Mouse (Mus musculus): Measurements from ENCODE around the gene 9530077C05Rik. TPM values are rescaled to one million over a fixed set of nuclear protein-coding genes. Genes with fewer than 3 reads are reported as not detected.

The 9530077C05Rik gene
- polyA plus RNA-seq, 1 experiment: not detected

DNA sequence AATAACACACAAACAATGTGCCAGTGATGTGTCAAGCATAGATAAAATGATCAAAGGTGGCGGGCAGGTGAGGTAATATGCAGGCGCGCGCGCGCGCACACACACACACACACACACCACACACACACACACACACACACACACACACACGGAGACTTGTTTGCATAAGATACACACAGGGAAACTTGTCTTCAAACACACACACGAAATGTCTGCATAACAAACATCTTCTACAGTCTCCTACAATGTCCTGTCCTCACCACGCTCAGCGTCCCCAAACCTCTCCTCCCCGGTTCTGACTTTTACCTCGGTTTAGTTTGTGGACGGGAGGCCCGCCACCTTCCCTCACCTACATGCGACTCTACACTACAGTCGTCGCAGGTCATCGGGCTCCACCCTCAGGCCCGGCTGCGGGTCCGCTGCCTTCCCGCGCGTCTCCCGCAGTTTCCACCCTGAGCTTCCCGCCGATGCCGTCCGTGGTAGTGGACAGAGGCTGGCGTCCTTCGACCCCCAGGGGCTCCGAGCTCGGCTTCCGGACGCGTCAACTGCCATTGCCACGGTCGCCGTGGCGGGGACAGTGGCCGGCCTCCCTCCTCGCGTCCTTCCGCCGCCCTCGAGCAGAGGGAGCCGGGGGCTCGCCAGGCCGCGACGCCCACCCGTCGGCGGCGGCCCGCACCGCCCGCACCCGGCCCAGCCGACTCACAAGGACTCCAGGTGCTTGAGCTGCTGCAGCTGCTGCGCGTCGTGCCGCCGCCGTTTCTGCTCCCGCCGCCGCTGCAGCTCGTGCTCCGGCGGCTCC, 56.3 kb downstream of the 9530077C05Rik start:
- H3K27ac ChIP-seq (ENCODE audit: insufficient read depth, low read depth, low read length): peak overlapping the region; percentile 77
- TF ChIP-seq POLR2A (IDR thresholded peaks at IDR 0.05; ENCODE audit: insufficient read depth, low read depth, low read length): no peak
- H3K4me3 ChIP-seq (ENCODE audit: insufficient read depth, low read depth, low read length): peak overlapping the region; percentile 98
- under 1% methylated on average over 73 of the region's 73 CpGs for WGBS
- no peaks in the 10 kb centered on the region for H3K4me1 ChIP-seq (ENCODE audit: control insufficient read depth, insufficient read depth, low read length)

DNA sequence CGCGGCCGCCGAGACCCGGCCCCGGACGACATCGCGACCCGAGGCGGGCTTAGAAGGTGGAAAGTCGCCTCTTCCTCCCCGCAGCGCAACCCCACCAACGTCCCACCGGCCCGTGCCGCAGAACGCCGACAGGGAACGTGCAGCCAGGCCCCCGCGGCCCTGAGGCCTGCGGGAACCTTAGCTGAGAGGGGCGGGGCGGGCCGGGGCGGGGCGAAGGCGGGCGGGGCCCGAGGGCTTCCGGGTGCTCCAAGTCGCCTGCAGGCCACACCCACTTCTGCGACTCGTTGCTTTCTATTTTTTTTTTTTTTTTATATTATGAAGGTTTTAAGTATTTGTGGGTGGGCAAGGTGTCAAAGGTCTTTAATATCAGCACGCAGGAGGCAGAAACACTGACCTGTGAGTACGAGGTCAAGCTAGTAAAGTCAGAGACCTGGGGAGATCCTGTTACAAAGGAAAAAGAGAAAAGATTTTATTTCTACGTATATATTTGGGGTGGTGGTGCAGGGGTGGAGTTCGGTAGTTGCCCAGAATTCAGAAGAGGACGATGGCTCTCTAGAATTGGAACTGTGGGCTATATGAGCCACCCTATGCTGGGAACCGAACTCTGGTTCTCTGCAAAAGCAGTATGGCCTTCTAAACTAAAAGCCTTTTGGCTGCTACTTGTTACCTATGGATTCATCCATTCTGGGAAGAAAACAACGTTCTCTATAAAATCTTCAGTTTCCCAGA, 57.0 kb downstream of the 9530077C05Rik start:
- 2% methylated on average over 42 of the region's 43 CpGs for WGBS
- peak overlapping the region; percentile 98 for H3K4me3 ChIP-seq (ENCODE audit: insufficient read depth, low read depth, low read length)
- TF ChIP-seq POLR2A (IDR thresholded peaks at IDR 0.05; ENCODE audit: insufficient read depth, low read depth, low read length) (peak; percentile 81), CTCF (IDR thresholded peaks at IDR 0.05; ENCODE audit: insufficient read depth, low read depth, low read length) (no peak)
- H3K27ac ChIP-seq (ENCODE audit: insufficient read depth, low read depth, low read length): peak overlapping the region; percentile 77
- H3K4me1 ChIP-seq (ENCODE audit: control insufficient read depth, insufficient read depth, low read length): no peaks in the 10 kb centered on the region

DNA sequence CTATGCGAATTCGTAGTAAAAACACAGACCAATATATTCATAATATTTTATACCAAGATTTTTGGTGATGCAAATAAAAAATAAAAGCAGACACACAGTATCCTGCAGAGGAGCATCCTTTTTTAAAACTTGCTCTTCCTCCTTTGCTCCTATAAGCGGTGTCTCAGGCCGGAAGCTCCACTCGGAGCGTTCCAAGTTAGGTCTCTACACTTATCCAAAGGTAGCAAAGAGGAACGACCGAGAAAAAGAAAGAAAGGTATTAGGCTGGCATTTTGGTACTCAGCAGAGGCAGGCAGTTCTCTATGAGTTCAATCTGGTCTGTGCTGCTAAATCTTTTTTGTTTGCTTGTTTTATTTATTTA, 57.6 kb downstream of the 9530077C05Rik start:
- Histone ChIP-seq H3K4me1 (ENCODE audit: control insufficient read depth, insufficient read depth, low read length) (no peaks in the 10 kb centered on the region), H3K4me3 (ENCODE audit: insufficient read depth, low read depth, low read length) (no peak overlapping the region), H3K27ac (ENCODE audit: insufficient read depth, low read depth, low read length) (no peak overlapping the region)
- no peak for TF ChIP-seq CTCF (IDR thresholded peaks at IDR 0.05; ENCODE audit: insufficient read depth, low read depth, low read length)
- no peak for TF ChIP-seq POLR2A (IDR thresholded peaks at IDR 0.05; ENCODE audit: insufficient read depth, low read depth, low read length)
- WGBS: 86% methylated on average over 8 of the region's 8 CpGs

DNA sequence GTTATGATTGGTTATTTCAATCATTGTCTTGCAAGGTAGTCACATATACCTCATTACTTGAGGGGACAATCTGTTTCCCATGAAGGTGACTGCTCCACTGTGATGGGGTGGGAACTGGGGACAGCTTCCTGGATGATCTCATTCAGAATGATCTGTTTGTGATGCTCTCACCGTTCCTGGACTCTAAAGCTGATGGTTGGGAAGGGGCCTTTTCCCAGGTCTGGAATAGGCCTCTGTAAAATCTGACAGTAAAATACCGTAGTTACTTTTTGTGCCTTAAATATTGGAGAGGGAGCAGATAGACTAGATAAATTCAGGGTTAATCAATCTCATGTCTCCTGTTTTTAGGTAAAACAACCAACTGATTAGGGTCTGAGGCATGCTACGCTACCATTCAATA, 58.3 kb downstream of the 9530077C05Rik start, which contains the start of gene Rp9:
TSS of gene Rp9 (minus strand) at position 101 of the 400 bp plus-strand sequence.
- no peaks in the 10 kb centered on the region for H3K4me1 ChIP-seq (ENCODE audit: control insufficient read depth, insufficient read depth, low read length)
- no peak for TF ChIP-seq CTCF (IDR thresholded peaks at IDR 0.05; ENCODE audit: insufficient read depth, low read depth, low read length)
- no peak for TF ChIP-seq POLR2A (IDR thresholded peaks at IDR 0.05; ENCODE audit: insufficient read depth, low read depth, low read length)
- H3K27ac ChIP-seq (ENCODE audit: insufficient read depth, low read depth, low read length): no peak within 1 kb of the TSS
- 90% methylated on average over 3 of the region's 3 CpGs for WGBS
- H3K4me3 ChIP-seq (ENCODE audit: insufficient read depth, low read depth, low read length): no peak within 1 kb of the TSS

DNA sequence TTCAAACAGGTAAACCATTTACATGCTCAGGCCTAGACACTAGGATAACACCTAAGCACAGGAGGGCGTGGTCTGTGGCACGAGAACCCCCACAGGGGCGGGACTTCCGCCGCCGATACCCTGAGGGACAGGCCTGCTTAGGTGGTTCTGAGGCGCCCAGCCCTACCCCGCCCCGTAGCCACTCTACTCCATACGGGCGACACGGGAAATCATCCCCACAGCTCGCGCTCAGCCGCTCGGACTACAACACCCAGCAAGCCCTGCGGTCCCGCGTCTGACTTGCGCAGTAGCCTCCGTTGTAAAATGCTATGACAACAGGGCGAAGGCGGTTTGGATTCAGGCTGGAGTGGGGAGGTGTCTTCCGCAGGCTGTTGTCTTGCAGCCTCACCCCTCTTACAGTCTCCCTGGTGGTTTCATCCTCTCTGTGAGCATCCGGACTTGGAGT, 64.1 kb downstream of the 9530077C05Rik start, which contains the start of gene Bbs9:
TSS of gene Bbs9 (plus strand) at position 292 of the 445 bp plus-strand sequence.
- no peak within 1 kb of the TSS for H3K27ac ChIP-seq (ENCODE audit: insufficient read depth, low read depth, low read length)
- 1% methylated on average over 25 of the region's 25 CpGs for WGBS
- TF ChIP-seq POLR2A (IDR thresholded peaks at IDR 0.05; ENCODE audit: insufficient read depth, low read depth, low read length) (peak; percentile 52; the same call in 1 of the 2 replicates), CTCF (IDR thresholded peaks at IDR 0.05; ENCODE audit: insufficient read depth, low read depth, low read length) (no peak)

DNA sequence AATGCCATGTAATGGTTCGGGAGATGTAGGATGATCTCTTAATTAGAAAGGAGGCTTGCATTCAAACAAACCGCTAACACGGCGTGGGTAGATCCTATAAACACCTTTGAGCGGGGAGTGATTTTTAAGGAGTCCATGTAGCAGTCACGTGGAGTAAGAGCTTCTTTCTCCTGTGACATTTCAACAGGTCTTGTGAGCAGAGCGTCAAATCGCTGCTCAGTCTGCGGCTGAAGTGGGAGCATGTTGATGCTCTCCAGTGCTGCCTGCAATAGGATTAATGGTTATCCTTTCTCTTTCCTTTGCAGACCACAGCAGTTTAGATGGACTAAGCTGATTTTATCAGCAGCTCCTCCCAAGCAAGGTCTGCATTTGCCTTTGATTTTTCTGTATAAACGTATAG, 65.0 kb downstream of the 9530077C05Rik start:
- H3K4me3 ChIP-seq (ENCODE audit: insufficient read depth, low read depth, low read length): peak overlapping the region; percentile 61
- WGBS: 4% methylated on average over 10 of the region's 10 CpGs
- no peak overlapping the region for H3K27ac ChIP-seq (ENCODE audit: insufficient read depth, low read depth, low read length)
- TF ChIP-seq CTCF (IDR thresholded peaks at IDR 0.05; ENCODE audit: insufficient read depth, low read depth, low read length) (no peak), POLR2A (IDR thresholded peaks at IDR 0.05; ENCODE audit: insufficient read depth, low read depth, low read length) (no peak)
- no peaks in the 10 kb centered on the region; the same call in 1 of the 2 replicates for H3K4me1 ChIP-seq (ENCODE audit: control insufficient read depth, insufficient read depth, low read length)

More for the DNA sequence above, 64.1 kb downstream of the 9530077C05Rik start, which contains the start of gene Bbs9:
- peak within 1 kb of the TSS; percentile 61 for H3K4me3 ChIP-seq (ENCODE audit: insufficient read depth, low read depth, low read length)
- H3K4me1 ChIP-seq (ENCODE audit: control insufficient read depth, insufficient read depth, low read length): no peaks in the 10 kb centered on the region; the same call in 1 of the 2 replicates

DNA sequence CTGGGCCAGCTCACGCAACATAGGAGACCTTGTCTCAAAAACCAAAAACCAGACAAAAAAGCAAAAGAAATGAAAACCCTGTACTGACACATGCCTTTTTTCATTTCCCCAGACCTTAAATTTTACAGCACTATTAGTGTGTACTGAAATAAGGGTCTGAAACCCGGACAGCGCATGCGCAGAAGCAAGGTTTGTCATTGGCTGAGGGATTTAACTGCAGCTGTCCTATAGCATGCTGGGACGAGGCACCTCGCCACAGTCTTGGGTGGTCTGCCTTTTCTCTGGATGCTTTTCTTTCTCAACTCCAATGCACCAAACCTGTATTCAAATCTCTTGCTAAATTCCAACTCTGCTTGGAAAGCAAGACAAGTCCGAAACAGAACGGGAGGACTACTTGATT, 67.6 kb downstream of the 9530077C05Rik start:
- 96% methylated on average over 8 of the region's 8 CpGs for WGBS
- Histone ChIP-seq H3K27ac (ENCODE audit: insufficient read depth, low read depth, low read length) (no peak overlapping the region), H3K4me1 (ENCODE audit: control insufficient read depth, insufficient read depth, low read length) (no peaks in the 10 kb centered on the region; the same call in 1 of the 2 replicates), H3K4me3 (ENCODE audit: insufficient read depth, low read depth, low read length) (no peak overlapping the region)
- TF ChIP-seq CTCF (IDR thresholded peaks at IDR 0.05; ENCODE audit: insufficient read depth, low read depth, low read length) (no peak), POLR2A (IDR thresholded peaks at IDR 0.05; ENCODE audit: insufficient read depth, low read depth, low read length) (no peak)

DNA sequence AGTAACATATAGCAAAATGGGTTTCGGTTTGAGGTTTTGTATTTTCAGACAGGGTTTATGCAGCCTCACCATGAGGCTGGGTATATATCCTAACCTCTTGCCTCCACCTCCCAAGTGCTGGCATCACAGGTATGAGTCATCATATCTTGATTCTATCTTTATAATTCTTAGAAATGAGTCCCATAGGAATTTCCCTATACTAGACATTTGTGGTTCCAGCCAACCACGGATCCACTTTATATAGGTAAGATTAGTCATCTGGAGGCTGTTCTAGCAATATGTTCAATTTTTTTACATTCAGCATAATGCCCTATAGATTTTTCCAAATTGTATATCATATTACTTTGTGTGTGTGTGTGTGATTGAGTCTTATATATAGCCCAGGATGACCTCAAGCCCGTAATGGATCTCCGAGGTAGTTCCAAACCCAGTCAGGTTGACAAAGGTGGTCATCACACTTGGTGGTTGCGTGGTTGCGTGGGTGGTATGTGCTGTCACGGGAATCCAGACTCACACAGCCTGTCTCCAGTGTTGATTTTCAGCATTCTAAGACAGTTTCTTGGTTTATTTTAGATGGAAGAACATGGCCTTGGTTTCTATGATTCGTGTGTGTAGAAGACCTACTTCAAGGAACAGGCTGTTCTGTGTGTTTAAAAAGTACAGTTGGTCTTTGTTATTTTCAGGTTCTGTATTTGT, 72.7 kb downstream of the 9530077C05Rik start:
- WGBS: 96% methylated on average over 8 of the region's 8 CpGs
- Histone ChIP-seq H3K4me3 (ENCODE audit: insufficient read depth, low read depth, low read length) (no peak overlapping the region), H3K27ac (ENCODE audit: insufficient read depth, low read depth, low read length) (no peak overlapping the region), H3K4me1 (ENCODE audit: control insufficient read depth, insufficient read depth, low read length) (no peaks in the 10 kb centered on the region)
- no peak for TF ChIP-seq POLR2A (IDR thresholded peaks at IDR 0.05; ENCODE audit: insufficient read depth, low read depth, low read length)
- TF ChIP-seq CTCF (IDR thresholded peaks at IDR 0.05; ENCODE audit: insufficient read depth, low read depth, low read length): no peak
